Mouse (Mus musculus) naive thymus-derived CD4-positive, alpha-beta T cell, adult 2 months (primary cell): ENCODE results near the gene Sec22c.

Source experiments
- DNase-seq: peaks from one replicate; pipeline ENCODE4 v3.0.0-alpha.2; 2011; ENCODE audit warnings: low read depth

The Sec22c gene

GRCm38 (mm10) chr9:121704646-121705625, at the start of gene Sec22c:
Sec22c (minus strand) TSS chr9:121705490.
- peak; percentile 92 for DNase-seq

- no peak for DNase-seq
Observed at GRCm38 (mm10) chr9:121754624-121755023, 49.3 kb upstream of the Sec22c start.

- no peak for DNase-seq
Observed at GRCm38 (mm10) chr9:121752774-121753173, 47.5 kb upstream of the Sec22c start.

- no peak for DNase-seq
Observed at GRCm38 (mm10) chr9:121744051-121744450, 38.8 kb upstream of the Sec22c start.

GRCm38 (mm10) chr9:121741168-121741567, 35.9 kb upstream of the Sec22c start:
- no peak for DNase-seq

GRCm38 (mm10) chr9:121740490-121740889, 35.2 kb upstream of the Sec22c start:
- no peak for DNase-seq

- DNase-seq = peak; percentile 76
Observed at GRCm38 (mm10) chr9:121719347-121720331, 14.3 kb upstream of the Sec22c start.

- DNase-seq = peak; percentile 98
Observed at GRCm38 (mm10) chr9:121718792-121719318, 13.6 kb upstream of the Sec22c start, which contains the start of gene Nktr. Nktr (plus strand) TSS chr9:121719169.

- no peak for DNase-seq
Observed at GRCm38 (mm10) chr9:121718070-121718705, 12.9 kb upstream of the Sec22c start.

GRCm38 (mm10) chr9:121717048-121717447, 11.8 kb upstream of the Sec22c start:
- no peak for DNase-seq

GRCm38 (mm10) chr9:121710584-121710975, 5.3 kb upstream of the Sec22c start:
- no peak for DNase-seq

- peak; percentile 99 for DNase-seq
Observed at GRCm38 (mm10) chr9:121709898-121710583, 4.8 kb upstream of the Sec22c start, which contains the start of gene Ss18l2. Ss18l2 (plus strand) TSS chr9:121710329.

GRCm38 (mm10) chr9:121708506-121709486, 3.5 kb upstream of the Sec22c start:
- DNase-seq = no peak

- no peak for DNase-seq
Observed at GRCm38 (mm10) chr9:121707801-121708200, 2.5 kb upstream of the Sec22c start.

GRCm38 (mm10) chr9:121706029-121706675, 862 bp upstream of the Sec22c start:
- peak; percentile 46 for DNase-seq

GRCm38 (mm10) chr9:121704261-121704645, 1.0 kb downstream of the Sec22c start:
- no peak for DNase-seq

GRCm38 (mm10) chr9:121697150-121698049, 7.9 kb downstream of the Sec22c start:
- peak; percentile 92 for DNase-seq

- DNase-seq = no peak
Observed at GRCm38 (mm10) chr9:121696626-121697025, 8.7 kb downstream of the Sec22c start.
